Mouse (Mus musculus): ENCODE data around the gene Kifc1. TPM values are rescaled to one million over a fixed set of nuclear protein-coding genes. Genes with fewer than 3 reads are reported as not detected.
A peak's percentile ranks its signal among the peaks of the same experiment; 100 is the strongest.

Gene Kifc1
- polyA plus RNA-seq, 1 experiment from 2014 or later, result 9.3 TPM

GRCm38 (mm10) chr17:33918293-33919203 is 28.1 kb upstream of the Kifc1 start:
- TF ChIP-seq CTCF (IDR thresholded peaks at IDR 0.05; ENCODE audit: low read depth), result no peak
- Histone ChIP-seq H3K4me2 (peak overlapping the region; percentile 100), H3K4me1 (ENCODE audit: insufficient read depth) (peaks cover 5% of the 10 kb centered on the region; the same call in 1 of the 2 replicates), H3K27ac (ENCODE audit: low read depth) (peak overlapping the region; percentile 84), H3K9me3 (ENCODE audit: low read depth, low read length) (no peaks in the 10 kb centered on the region), H3K36me3 (ENCODE audit: insufficient read depth) (peaks cover 33% of the 10 kb centered on the region), H3K27me3 (ENCODE audit: insufficient read depth, low read length) (no peaks in the 10 kb centered on the region), H3K9ac (peak overlapping the region; percentile 71; the same call in 1 of the 2 replicates), H3K4me3 (ENCODE audit: low read depth, low read length) (peak overlapping the region; percentile 68)
- no peak for DNase-seq
- 49% methylated on average over 37 of the region's 37 CpGs for WGBS
- no peak for ATAC-seq (ENCODE audit: insufficient read depth)

- no peak overlapping the region; the same call in 1 of the 2 replicates for H3K4me2 ChIP-seq
Observed at GRCm38 (mm10) chr17:33917656-33918292, 27.3 kb upstream of the Kifc1 start.

GRCm38 (mm10) chr17:33916847-33917655 is 26.6 kb upstream of the Kifc1 start:
- DNase-seq (no peak), ATAC-seq (ENCODE audit: insufficient read depth) (no peak)
- peak overlapping the region; percentile 72 for H3K4me2 ChIP-seq
- H3K27ac ChIP-seq (ENCODE audit: low read depth), result no peak overlapping the region
- peaks cover 5% of the 10 kb centered on the region; the same call in 1 of the 2 replicates for H3K4me1 ChIP-seq (ENCODE audit: insufficient read depth)
- peak overlapping the region; percentile 62 for H3K9ac ChIP-seq
- peak overlapping the region; percentile 56 for H3K4me3 ChIP-seq (ENCODE audit: low read depth, low read length)
- H3K27me3 ChIP-seq (ENCODE audit: insufficient read depth, low read length), result no peaks in the 10 kb centered on the region
- H3K9me3 ChIP-seq (ENCODE audit: low read depth, low read length), result no peaks in the 10 kb centered on the region
- H3K36me3 ChIP-seq (ENCODE audit: insufficient read depth), result peaks cover 46% of the 10 kb centered on the region
- no peak for TF ChIP-seq CTCF (IDR thresholded peaks at IDR 0.05; ENCODE audit: low read depth)
- 73% methylated on average over 31 of the region's 31 CpGs for WGBS

More at GRCm38 (mm10) chr17:33917656-33918292, 27.3 kb upstream of the Kifc1 start:
- 83% methylated on average over 18 of the region's 18 CpGs for WGBS
- Histone ChIP-seq H3K9me3 (ENCODE audit: low read depth, low read length) (no peaks in the 10 kb centered on the region), H3K4me1 (ENCODE audit: insufficient read depth) (peaks cover 5% of the 10 kb centered on the region; the same call in 1 of the 2 replicates), H3K36me3 (ENCODE audit: insufficient read depth) (peaks cover 40% of the 10 kb centered on the region), H3K27me3 (ENCODE audit: insufficient read depth, low read length) (no peaks in the 10 kb centered on the region), H3K9ac (no peak overlapping the region), H3K4me3 (ENCODE audit: low read depth, low read length) (0 out of 2 replicates have a peak overlapping the region, but pooled peaks have one; percentile 56), H3K27ac (ENCODE audit: low read depth) (no peak overlapping the region)
- TF ChIP-seq CTCF (IDR thresholded peaks at IDR 0.05; ENCODE audit: low read depth), result no peak
- no peak for DNase-seq
- no peak for ATAC-seq (ENCODE audit: insufficient read depth)

GRCm38 (mm10) chr17:33916294-33916693 is 25.8 kb upstream of the Kifc1 start:
- H3K36me3 ChIP-seq (ENCODE audit: insufficient read depth), result peaks cover 54% of the 10 kb centered on the region
- peak overlapping the region; percentile 62 for H3K9ac ChIP-seq
- H3K4me3 ChIP-seq (ENCODE audit: low read depth, low read length), result peak overlapping the region; percentile 56
- ATAC-seq (ENCODE audit: insufficient read depth) (peak; percentile 14), DNase-seq (peak; percentile 73)
- H3K9me3 ChIP-seq (ENCODE audit: low read depth, low read length), result no peaks in the 10 kb centered on the region
- peak overlapping the region; percentile 85 for H3K27ac ChIP-seq (ENCODE audit: low read depth)
- H3K4me2 ChIP-seq, result peak overlapping the region; percentile 72
- peaks cover 5% of the 10 kb centered on the region for H3K4me1 ChIP-seq (ENCODE audit: insufficient read depth)
- no peak for TF ChIP-seq CTCF (IDR thresholded peaks at IDR 0.05; ENCODE audit: low read depth)
- WGBS, result 2% methylated on average over 20 of the region's 20 CpGs
- no peaks in the 10 kb centered on the region for H3K27me3 ChIP-seq (ENCODE audit: insufficient read depth, low read length)

- ATAC-seq (ENCODE audit: insufficient read depth), result peak; percentile 91
- H3K4me1 ChIP-seq (ENCODE audit: insufficient read depth), result peaks cover 5% of the 10 kb centered on the region
Observed at GRCm38 (mm10) chr17:33915671-33916250, 25.3 kb upstream of the Kifc1 start, which contains the start of the genes Tapbp and Zbtb22. Gene Tapbp, plus strand, starts transcription at chr17:33915899. Gene Zbtb22, plus strand, starts transcription at chr17:33915904.

GRCm38 (mm10) chr17:33914969-33915391 is 24.5 kb upstream of the Kifc1 start:
- no peaks in the 10 kb centered on the region for H3K27me3 ChIP-seq (ENCODE audit: insufficient read depth, low read length)
- no peak for ATAC-seq (ENCODE audit: insufficient read depth)

More at GRCm38 (mm10) chr17:33915671-33916250, 25.3 kb upstream of the Kifc1 start, which contains the start of the genes Tapbp and Zbtb22:
- Histone ChIP-seq H3K27me3 (ENCODE audit: insufficient read depth, low read length) (no peaks in the 10 kb centered on the region), H3K9me3 (ENCODE audit: low read depth, low read length) (no peaks in the 10 kb centered on the region), H3K4me2 (peak within 1 kb of the TSS; percentile 72), H3K4me3 (ENCODE audit: low read depth, low read length) (peak within 1 kb of the TSS; percentile 56), H3K36me3 (ENCODE audit: insufficient read depth) (peaks cover 59% of the 10 kb centered on the region), H3K9ac (peak within 1 kb of the TSS; percentile 62), H3K27ac (ENCODE audit: low read depth) (peak within 1 kb of the TSS; percentile 85)
- WGBS, result under 1% methylated on average over 34 of the region's 34 CpGs
- DNase-seq, result peak; percentile 98
- no peak for TF ChIP-seq CTCF (IDR thresholded peaks at IDR 0.05; ENCODE audit: low read depth)

More at GRCm38 (mm10) chr17:33914969-33915391, 24.5 kb upstream of the Kifc1 start:
- Histone ChIP-seq H3K4me1 (ENCODE audit: insufficient read depth) (peaks cover 5% of the 10 kb centered on the region), H3K36me3 (ENCODE audit: insufficient read depth) (peaks cover 61% of the 10 kb centered on the region), H3K4me3 (ENCODE audit: low read depth, low read length) (peak overlapping the region; percentile 56; the same call in 1 of the 2 replicates), H3K4me2 (peak overlapping the region; percentile 72), H3K9ac (peak overlapping the region; percentile 4; the same call in 1 of the 2 replicates), H3K9me3 (ENCODE audit: low read depth, low read length) (no peaks in the 10 kb centered on the region), H3K27ac (ENCODE audit: low read depth) (no peak overlapping the region)
- WGBS, result 68% methylated on average over 13 of the region's 13 CpGs
- no peak; the same call in 1 of the 2 replicates for TF ChIP-seq CTCF (IDR thresholded peaks at IDR 0.05; ENCODE audit: low read depth)
- no peak for DNase-seq
